Mouse (Mus musculus) spleen, postnatal 4 days (tissue): ENCODE results near the gene Endou.
A peak's percentile ranks its signal among the peaks of the same experiment; 100 is the strongest.
"Not testable (repeated sequence)": the region's sequence is repeated elsewhere in the genome, so short reads cannot be mapped to it uniquely, and the experiment has no call there.

Experiments
- DNase-seq, 2 experiments: peaks; one replicate each; pipeline ENCODE4 v3.0.0; 2022; ENCODE audit warnings: low spot score in 2 of 2

Endou gene

DNA sequence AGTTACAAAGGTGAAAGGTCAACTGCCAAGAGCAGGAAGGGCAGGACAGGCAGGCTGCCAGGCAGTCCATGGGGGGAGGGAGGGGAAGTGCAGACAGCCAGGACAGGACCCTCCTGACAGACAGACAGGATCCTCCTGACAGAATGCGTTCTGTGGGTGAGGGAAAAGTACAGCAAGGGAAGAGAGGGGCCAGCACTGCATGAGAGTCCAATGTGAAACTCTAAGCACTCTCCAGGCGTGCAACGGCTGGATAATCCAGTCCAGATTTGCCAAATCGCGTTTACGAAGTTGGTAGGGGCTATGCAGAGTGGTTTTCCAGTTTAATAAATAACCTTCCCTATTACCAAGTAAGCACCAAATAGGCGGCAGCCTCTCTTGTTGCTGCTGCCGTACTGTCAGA is 49.1 kb downstream of the Endou start:
- no peak for DNase-seq

DNA sequence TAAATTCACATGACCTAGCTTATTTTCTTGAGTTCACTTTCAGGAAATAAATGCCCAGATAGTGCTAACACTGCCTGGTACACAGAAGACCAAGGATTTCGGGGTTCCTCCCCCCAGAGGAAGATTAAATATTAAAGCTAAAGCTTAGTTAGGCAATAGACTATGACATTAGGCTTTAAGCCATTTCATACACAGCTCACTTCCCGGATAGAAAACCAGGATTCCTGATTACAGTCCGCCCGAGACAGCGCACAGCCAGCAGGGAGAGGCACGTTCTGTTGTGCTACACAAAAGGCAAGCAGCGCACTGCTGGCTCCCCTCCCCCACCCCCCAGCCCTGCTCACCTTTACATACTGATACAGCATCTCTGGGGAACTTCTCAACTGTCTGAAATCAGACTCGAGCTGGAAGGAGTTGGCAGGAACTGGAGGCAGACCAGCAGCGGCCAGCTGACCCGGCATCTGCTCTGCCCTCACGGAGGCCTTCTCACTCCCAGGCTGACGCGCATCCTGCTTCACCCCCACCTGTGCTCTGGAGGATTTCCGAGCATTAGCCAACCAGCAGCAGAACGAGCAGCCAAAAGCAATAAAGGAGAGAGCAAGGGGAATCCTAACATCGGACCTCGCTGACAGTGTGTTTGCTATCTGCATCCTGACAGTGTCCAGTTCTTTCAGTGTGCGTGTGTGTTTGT is 51.0 kb downstream of the Endou start:
- DNase-seq: no peak

DNA sequence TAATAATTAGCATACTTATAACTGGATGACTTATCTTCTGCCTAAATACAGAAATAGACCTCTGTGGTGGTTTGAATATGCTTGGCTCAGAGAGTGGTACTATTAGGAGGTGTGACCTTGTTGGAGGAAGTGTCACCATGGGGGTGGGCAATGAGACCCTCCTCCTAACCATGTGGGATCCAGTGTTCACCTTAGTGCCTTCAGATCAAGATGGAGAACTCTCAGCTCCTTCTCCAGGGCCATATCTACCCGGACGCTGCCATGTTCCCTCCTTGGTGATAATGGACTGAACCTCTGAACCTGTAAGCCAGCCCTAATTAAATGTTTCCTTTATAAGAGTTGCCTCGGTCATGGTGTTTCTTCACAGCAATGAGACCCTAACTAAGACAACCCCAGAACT is 53.8 kb downstream of the Endou start:
- DNase-seq: no peak

DNA sequence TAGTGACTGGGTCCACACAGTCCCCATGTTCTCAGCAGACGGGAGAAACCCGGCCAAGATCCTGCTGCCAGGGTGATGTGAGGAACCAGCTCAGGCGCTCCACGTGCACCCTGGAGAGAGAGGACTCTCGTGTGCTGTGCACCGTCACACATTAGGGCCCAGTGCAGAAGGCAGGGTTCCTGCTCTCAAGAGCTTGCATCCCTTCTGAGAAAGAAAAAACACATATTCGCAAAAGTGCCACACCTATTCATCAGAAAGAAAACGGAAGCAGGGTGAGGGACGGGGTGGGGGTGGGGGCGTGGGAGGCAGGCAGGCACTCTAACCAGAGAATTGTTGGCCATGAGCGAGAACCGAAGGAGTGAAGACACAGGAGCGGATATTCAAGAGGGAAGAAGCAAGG is 55.2 kb downstream of the Endou start:
- DNase-seq: no peak

- no peak for DNase-seq
Observed at GRCm38 (mm10) chr15:97674423-97674822, 56.7 kb downstream of the Endou start.

GRCm38 (mm10) chr15:97673256-97674000 is 57.7 kb downstream of the Endou start:
- no peak for DNase-seq

GRCm38 (mm10) chr15:97672211-97672765 is 58.9 kb downstream of the Endou start:
- no peak for DNase-seq

GRCm38 (mm10) chr15:97670554-97670953 is 60.6 kb downstream of the Endou start:
- no peak for DNase-seq

DNA sequence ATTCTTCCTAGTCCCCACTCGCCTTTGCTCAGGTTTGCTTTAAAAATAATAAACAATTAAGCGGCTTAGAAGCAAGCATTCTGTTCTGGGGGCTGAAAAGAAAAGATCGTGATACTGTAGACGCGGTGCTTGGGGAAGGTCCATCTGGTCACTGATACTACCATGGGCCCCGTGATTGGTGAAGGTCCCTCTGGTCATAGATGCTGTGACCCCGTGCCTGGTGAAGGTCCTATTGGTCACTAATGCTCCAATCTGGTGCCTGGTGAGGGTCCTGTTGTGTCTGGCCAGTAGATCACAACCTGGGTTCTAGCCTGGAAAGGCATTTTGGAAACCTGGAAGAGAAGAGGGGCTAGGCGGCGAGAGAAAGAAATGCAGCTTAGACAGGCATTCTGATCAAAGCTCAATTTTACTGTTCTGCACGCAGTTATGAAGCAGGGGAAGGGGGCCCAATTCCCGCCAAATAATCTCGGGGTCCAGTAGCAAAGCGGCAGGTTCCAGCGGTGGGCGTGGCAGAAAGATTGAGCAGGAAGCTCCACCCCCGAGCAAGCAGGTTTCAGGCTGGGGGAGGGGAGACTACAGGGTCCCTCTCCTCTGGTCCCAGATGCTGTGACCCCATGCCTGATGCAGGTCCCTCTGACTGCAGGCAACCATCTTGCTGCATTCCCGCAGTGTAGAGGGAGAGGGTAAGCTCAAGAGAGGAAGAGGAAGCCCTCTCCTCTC is 62.8 kb downstream of the Endou start:
- not testable (repeated sequence) for DNase-seq

DNA sequence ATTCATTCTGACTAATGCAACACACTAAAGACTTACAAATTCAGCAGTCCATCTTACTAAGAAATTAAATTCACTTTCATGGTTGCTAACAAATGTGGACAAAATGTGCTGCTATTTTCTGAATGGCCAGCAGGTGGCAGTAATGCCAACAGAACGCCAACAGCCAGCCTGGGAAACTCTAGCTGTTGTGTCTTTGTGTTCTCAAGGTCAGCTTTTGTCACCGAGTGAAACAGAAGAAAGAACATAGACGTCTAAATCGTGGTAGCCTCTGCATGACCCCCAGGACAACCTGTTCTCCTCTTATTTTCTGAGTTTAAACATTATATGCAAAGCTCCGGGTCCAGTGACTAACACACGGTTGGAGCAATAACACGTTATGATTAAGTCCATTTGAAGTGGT is 63.7 kb downstream of the Endou start:
- DNase-seq: peak; percentile 54 to 79

GRCm38 (mm10) chr15:97666457-97666770 is 64.7 kb downstream of the Endou start:
- DNase-seq: no peak

GRCm38 (mm10) chr15:97665770-97666456 is 65.2 kb downstream of the Endou start:
- DNase-seq: no peak

GRCm38 (mm10) chr15:97664981-97665668 is 66.0 kb downstream of the Endou start:
- DNase-seq: no peak

DNA sequence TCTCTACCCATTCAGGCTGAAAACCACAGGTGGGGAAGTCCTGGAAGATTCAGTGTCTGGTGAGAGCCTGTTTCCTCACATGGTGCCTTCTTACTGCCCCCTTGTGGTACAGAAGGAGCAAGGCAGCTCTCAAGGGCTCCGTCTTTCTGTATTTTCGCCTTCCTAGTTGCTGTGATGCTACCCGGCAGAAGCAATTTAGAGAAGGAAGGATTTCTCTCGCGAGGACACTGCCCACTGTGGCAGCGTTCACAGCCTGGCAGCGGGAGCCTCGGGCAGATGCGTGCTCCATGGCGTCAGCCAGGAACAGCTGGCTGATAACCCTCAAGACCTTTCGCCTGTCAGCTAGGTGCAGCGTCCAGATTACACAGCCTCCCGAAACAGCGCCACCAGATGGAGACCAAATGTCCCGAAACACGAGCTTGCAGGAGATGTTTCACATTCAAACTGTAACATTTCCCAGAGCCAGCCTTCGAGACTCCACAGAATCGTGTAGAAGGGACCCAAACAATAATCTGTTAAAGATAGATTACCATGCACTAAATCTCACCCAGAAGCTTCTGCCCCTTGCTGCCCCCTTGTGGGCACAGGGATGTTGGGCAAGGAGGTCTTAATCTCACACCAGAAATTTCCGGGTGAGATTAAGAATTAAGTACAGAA is 67.3 kb downstream of the Endou start:
- peak; percentile 73 to 87 for DNase-seq
